Mouse (Mus musculus) heart, embryonic 11.5 days (tissue): ENCODE measurements around the gene Vrk3. TPM values are rescaled to one million over a fixed set of nuclear protein-coding genes. Genes with fewer than 3 reads are reported as not detected.
A peak's percentile ranks its signal among the peaks of the same experiment; 100 is the strongest.

Experiments used
- ATAC-seq: fragments of 200-750 bp; cut with Nextera tagmentation; replicated peaks from 2 replicates; pipeline ENCODE4 v1.8.0; 2017; ENCODE audit warnings: moderate library complexity; ENCODE audit not compliant: insufficient number of reproducible peaks, low FRiP score, low TSS enrichment
- H3K27ac ChIP-seq: fragments of 300-500 bp; sonication (generic); 2 replicates; pipeline ENCODE4 v1.5.1; 2014; ENCODE audit warnings: mild to moderate bottlenecking, low read depth, low read length
- H3K27me3 ChIP-seq: fragments of 300-500 bp; sonication (generic); 2 replicates; pipeline ENCODE4 v1.6.1; 2014; ENCODE audit warnings: mild to moderate bottlenecking, low read length, mixed read lengths; ENCODE audit not compliant: control insufficient read depth, insufficient read depth
- H3K36me3 ChIP-seq: fragments of 300-500 bp; sonication (generic); 2 replicates; pipeline ENCODE4 v1.6.1; 2014; ENCODE audit warnings: mild to moderate bottlenecking, low read length, moderate library complexity, mixed read lengths; ENCODE audit not compliant: control insufficient read depth, insufficient read depth
- H3K4me1 ChIP-seq: fragments of 300-500 bp; sonication (generic); 2 replicates; pipeline ENCODE4 v1.6.1; 2014; ENCODE audit warnings: low read length; ENCODE audit not compliant: control insufficient read depth, insufficient read depth
- H3K4me2 ChIP-seq: fragments of 300-500 bp; sonication (generic); 2 replicates; pipeline ENCODE4 v1.6.1; 2014; ENCODE audit warnings: mild to moderate bottlenecking, moderate library complexity
- H3K4me3 ChIP-seq: fragments of 300-500 bp; sonication (generic); 2 replicates; pipeline ENCODE4 v1.5.1; 2014; ENCODE audit warnings: low read depth, low read length
- H3K9ac ChIP-seq: fragments of 300-500 bp; sonication (generic); 2 replicates; pipeline ENCODE4 v1.6.1; 2014; ENCODE audit warnings: mild to moderate bottlenecking, low read depth, low read length, moderate library complexity
- H3K9me3 ChIP-seq: fragments of 300-500 bp; sonication (generic); replicated peaks from 2 replicates; pipeline ENCODE4 v1.6.1; 2016; ENCODE audit warnings: low read length; ENCODE audit not compliant: control insufficient read depth
- WGBS: fragments of 180-500 bp; shearing (Covaris S2); extraction: QIAGEN DNeasy Blood & Tissue Kit; methylation state at CpG from one replicate; pipeline ENCODE4 v1.1.7; 2014; ENCODE audit not compliant: insufficient replicate concordance; 5-methylcytosine and 5-hydroxymethylcytosine counted together
- polyA plus RNA-seq: library from polyadenylated mRNA; unstranded; fragments of >200 nt; fragmentation: Nextera tagmentation; extraction: Ambion mirVana; gene quantifications from 2 replicates; pipeline ENCODE4 v1.2.1, GENCODE M21; 2014

The Vrk3 gene
- polyA plus RNA-seq, 1 experiment from 2014 or later: 34.1 TPM

- Histone ChIP-seq H3K36me3 (peaks cover 6% of the 10 kb centered on the region; the same call in 1 of the 2 replicates), H3K4me2 (peak overlapping the region; percentile 97), H3K9ac (peak overlapping the region; percentile 98), H3K27ac (peak overlapping the region; percentile 97), H3K9me3 (no peaks in the 10 kb centered on the region), H3K4me1 (peaks cover 33% of the 10 kb centered on the region), H3K27me3 (no peaks in the 10 kb centered on the region), H3K4me3 (peak overlapping the region; percentile 79)
- ATAC-seq: no peak
- 20% methylated on average over 3 of the region's 3 CpGs for WGBS
These were observed 69.2 kb downstream of the Vrk3 start for GRCm38 (mm10) chr7:44817441-44817840.

GRCm38 (mm10) chr7:44818164-44818563 is 70.0 kb downstream of the Vrk3 start:
- no peak for ATAC-seq
- peak overlapping the region; percentile 97 for H3K4me2 ChIP-seq
- H3K27ac ChIP-seq: no peak overlapping the region
- H3K27me3 ChIP-seq: no peaks in the 10 kb centered on the region
- H3K4me1 ChIP-seq: peaks cover 34% of the 10 kb centered on the region
- H3K9ac ChIP-seq: peak overlapping the region; percentile 98
- WGBS: 29% methylated on average over 2 of the region's 2 CpGs
- no peaks in the 10 kb centered on the region for H3K9me3 ChIP-seq
- H3K4me3 ChIP-seq: peak overlapping the region; percentile 79
- 0 out of 2 replicates have a peak, but pooled peaks cover 2% of the 10 kb centered on the region for H3K36me3 ChIP-seq

- H3K4me1 ChIP-seq: peaks cover 40% of the 10 kb centered on the region
- peak overlapping the region; percentile 64 for H3K9ac ChIP-seq
- no peak overlapping the region for H3K27ac ChIP-seq
- H3K9me3 ChIP-seq: no peaks in the 10 kb centered on the region
- H3K4me2 ChIP-seq: peak overlapping the region; percentile 97
- 0 out of 2 replicates have a peak, but pooled peaks cover 2% of the 10 kb centered on the region for H3K36me3 ChIP-seq
- 51% methylated on average over 6 of the region's 6 CpGs for WGBS
- ATAC-seq: no peak
- H3K27me3 ChIP-seq: no peaks in the 10 kb centered on the region
- peak overlapping the region; percentile 27 for H3K4me3 ChIP-seq
These were observed 70.6 kb downstream of the Vrk3 start for GRCm38 (mm10) chr7:44818751-44819235.

GRCm38 (mm10) chr7:44819391-44819790 is 71.2 kb downstream of the Vrk3 start:
- 83% methylated on average over 2 of the region's 2 CpGs for WGBS
- Histone ChIP-seq H3K36me3 (no peaks in the 10 kb centered on the region), H3K27ac (no peak overlapping the region), H3K9me3 (no peaks in the 10 kb centered on the region), H3K4me1 (peaks cover 46% of the 10 kb centered on the region), H3K27me3 (no peaks in the 10 kb centered on the region), H3K4me3 (peak overlapping the region; percentile 27; the same call in 1 of the 2 replicates), H3K4me2 (peak overlapping the region; percentile 97), H3K9ac (peak overlapping the region; percentile 23; the same call in 1 of the 2 replicates)
- ATAC-seq: no peak

GRCm38 (mm10) chr7:44819863-44820262 is 71.7 kb downstream of the Vrk3 start:
- Histone ChIP-seq H3K4me2 (peak overlapping the region; percentile 97), H3K4me1 (peaks cover 47% of the 10 kb centered on the region), H3K27me3 (no peaks in the 10 kb centered on the region), H3K9ac (peak overlapping the region; percentile 23; the same call in 1 of the 2 replicates), H3K36me3 (no peaks in the 10 kb centered on the region), H3K4me3 (no peak overlapping the region), H3K27ac (no peak overlapping the region), H3K9me3 (no peaks in the 10 kb centered on the region)
- ATAC-seq: no peak
- WGBS: 62% methylated on average over 5 of the region's 5 CpGs

- no peaks in the 10 kb centered on the region for H3K27me3 ChIP-seq
- 75% methylated on average over 3 of the region's 3 CpGs for WGBS
- no peak overlapping the region for H3K4me2 ChIP-seq
- no peak overlapping the region for H3K9ac ChIP-seq
- H3K4me1 ChIP-seq: peaks cover 44% of the 10 kb centered on the region
- H3K27ac ChIP-seq: no peak overlapping the region
- no peaks in the 10 kb centered on the region for H3K9me3 ChIP-seq
- H3K36me3 ChIP-seq: no peaks in the 10 kb centered on the region
- H3K4me3 ChIP-seq: no peak overlapping the region
- ATAC-seq: no peak
These were observed 72.3 kb downstream of the Vrk3 start for GRCm38 (mm10) chr7:44820525-44820924.

GRCm38 (mm10) chr7:44821666-44822448 is 73.6 kb downstream of the Vrk3 start:
- Histone ChIP-seq H3K36me3 (no peaks in the 10 kb centered on the region), H3K4me3 (no peak overlapping the region), H3K27me3 (no peaks in the 10 kb centered on the region), H3K9ac (no peak overlapping the region), H3K4me1 (peaks cover 48% of the 10 kb centered on the region), H3K27ac (no peak overlapping the region), H3K9me3 (no peaks in the 10 kb centered on the region), H3K4me2 (no peak overlapping the region)
- no peak for ATAC-seq
- WGBS: 84% methylated on average over 7 of the region's 7 CpGs

- no peaks in the 10 kb centered on the region for H3K9me3 ChIP-seq
- H3K27ac ChIP-seq: no peak overlapping the region
- WGBS: 49% methylated on average over 7 of the region's 7 CpGs
- H3K4me3 ChIP-seq: no peak overlapping the region
- H3K4me2 ChIP-seq: no peak overlapping the region
- H3K36me3 ChIP-seq: peaks cover 1% of the 10 kb centered on the region; the same call in 1 of the 2 replicates
- H3K9ac ChIP-seq: no peak overlapping the region
- peaks cover 39% of the 10 kb centered on the region for H3K4me1 ChIP-seq
- no peak for ATAC-seq
- H3K27me3 ChIP-seq: no peaks in the 10 kb centered on the region
These were observed 75.2 kb downstream of the Vrk3 start for GRCm38 (mm10) chr7:44823409-44823808.
